Mouse (Mus musculus) testis, postnatal 10 days (tissue): Measurements from ENCODE around the gene Mxra8.

Experiments
- DNase-seq: peaks from one replicate; pipeline ENCODE4 v3.0.0; 2021; ENCODE audit warnings: low spot score

Gene Mxra8

GRCm38 (mm10) chr4:155863001-155863400, 23.5 kb downstream of the Mxra8 start, which contains the start of gene Tas1r3:
Gene Tas1r3 (minus strand): TSS chr4:155863362.
- DNase-seq: no peak

GRCm38 (mm10) chr4:155868614-155869298, 29.3 kb downstream of the Mxra8 start:
- no peak for DNase-seq

- DNase-seq: peak; percentile 98
These were observed 30.0 kb downstream of the Mxra8 start, which contains the start of the genes Cptp and Ints11 for GRCm38 (mm10) chr4:155869317-155870033. Gene Cptp (minus strand): TSS chr4:155869440. Gene Ints11 (plus strand): TSS chr4:155869546.

GRCm38 (mm10) chr4:155871404-155871803, 31.9 kb downstream of the Mxra8 start:
- no peak for DNase-seq

- DNase-seq: no peak
These were observed 44.1 kb downstream of the Mxra8 start for GRCm38 (mm10) chr4:155883587-155883986.

- DNase-seq: no peak
These were observed 46.9 kb downstream of the Mxra8 start for GRCm38 (mm10) chr4:155886330-155886729.

- no peak for DNase-seq
These were observed 48.2 kb downstream of the Mxra8 start for GRCm38 (mm10) chr4:155887674-155888073.

GRCm38 (mm10) chr4:155888181-155888580, 48.7 kb downstream of the Mxra8 start:
- peak; percentile 36 for DNase-seq

- peak; percentile 37 for DNase-seq
These were observed 49.8 kb downstream of the Mxra8 start for GRCm38 (mm10) chr4:155889316-155889715.

- DNase-seq: peak; percentile 57
These were observed 51.6 kb downstream of the Mxra8 start for GRCm38 (mm10) chr4:155891011-155891471.

- peak; percentile 99 for DNase-seq
These were observed 52.1 kb downstream of the Mxra8 start, which contains the start of the genes Pusl1 and Acap3 for GRCm38 (mm10) chr4:155891551-155892001. Gene Pusl1 (minus strand): TSS chr4:155891781. Gene Acap3 (plus strand): TSS chr4:155891822.

GRCm38 (mm10) chr4:155892017-155892416, 52.5 kb downstream of the Mxra8 start:
- peak; percentile 90 for DNase-seq

GRCm38 (mm10) chr4:155892438-155893211, 53.1 kb downstream of the Mxra8 start:
- no peak for DNase-seq

- peak; percentile 33 for DNase-seq
These were observed 53.8 kb downstream of the Mxra8 start for GRCm38 (mm10) chr4:155893212-155893690.
